Mouse (Mus musculus) ES-Bruce4 (cell line): ENCODE results near the gene Syt5. TPM values are rescaled to one million over a fixed set of nuclear protein-coding genes. Genes with fewer than 3 reads are reported as not detected.

ENCODE experiments used
- H3K27ac ChIP-seq: 2 replicates; pipeline ENCODE4 v1.5.1; 2012; ENCODE audit warnings: low read length, inconsistent platforms; ENCODE audit not compliant: insufficient read depth
- H3K27me3 ChIP-seq: 2 replicates; pipeline ENCODE4 v1.6.1; 2012; ENCODE audit warnings: mild to moderate bottlenecking, low read length, inconsistent platforms; ENCODE audit not compliant: control insufficient read depth, poor library complexity, insufficient read depth, severe bottlenecking
- H3K36me3 ChIP-seq: 2 replicates; pipeline ENCODE4 v1.6.1; 2012; ENCODE audit warnings: inconsistent platforms, mild to moderate bottlenecking, low read length, moderate library complexity; ENCODE audit not compliant: control insufficient read depth, poor library complexity, insufficient read depth, severe bottlenecking
- H3K4me1 ChIP-seq: one replicate; pipeline ENCODE4 v1.8.1; 2011; ENCODE audit warnings: low read length; ENCODE audit not compliant: control insufficient read depth, insufficient read depth
- H3K4me3 ChIP-seq: 2 replicates; pipeline ENCODE4 v1.5.1; 2011; ENCODE audit warnings: low read depth, mild to moderate bottlenecking, low read length
- H3K9ac ChIP-seq: 2 replicates; pipeline ENCODE4 v1.6.1; 2012; ENCODE audit warnings: low read depth, mild to moderate bottlenecking, inconsistent platforms; ENCODE audit not compliant: poor library complexity, severe bottlenecking
- H3K9me3 ChIP-seq: replicated peaks from 2 replicates; pipeline ENCODE4 v1.6.1; 2012; ENCODE audit warnings: mild to moderate bottlenecking, low read length, inconsistent platforms; ENCODE audit not compliant: control insufficient read depth, poor library complexity, insufficient read depth, severe bottlenecking
- CTCF ChIP-seq: IDR thresholded peaks from one replicate; pipeline ENCODE4 v1.8.1; 2011; ENCODE audit warnings: low read depth, low read length
- EP300 ChIP-seq: IDR thresholded peaks from 2 replicates; pipeline ENCODE4 v1.6.1; 2011; ENCODE audit warnings: low read depth, low read length; ENCODE audit not compliant: insufficient read depth
- POLR2A ChIP-seq: IDR thresholded peaks from one replicate; pipeline ENCODE4 v1.8.1; 2011; ENCODE audit warnings: low read length; ENCODE audit not compliant: insufficient read depth
- polyA plus RNA-seq: library from polyadenylated mRNA; stranded (reverse); fragments of >200 nt; gene quantifications from 2 replicates; pipeline ENCODE4 v1.2.4, GENCODE M21; 2011; ENCODE audit warnings: low read depth; ENCODE audit not compliant: missing spikeins, insufficient read depth, insufficient read length

The Syt5 gene
- polyA plus RNA-seq, 1 experiment = 4.9 TPM

- Histone ChIP-seq H3K27ac (no peak overlapping the region), H3K36me3 (no peaks in the 10 kb centered on the region), H3K4me3 (no peak overlapping the region), H3K9ac (no peak overlapping the region), H3K4me1 (peaks cover 2% of the 10 kb centered on the region), H3K9me3 (no peaks in the 10 kb centered on the region), H3K27me3 (no peaks in the 10 kb centered on the region)
- TF ChIP-seq POLR2A (no peak), CTCF (no peak), EP300 (no peak)
Observed at GRCm38 (mm10) chr7:4511489-4512224, 35.7 kb downstream of the Syt5 start.

- no peaks in the 10 kb centered on the region for H3K36me3 ChIP-seq
- no peak overlapping the region for H3K27ac ChIP-seq
- H3K9me3 ChIP-seq = no peaks in the 10 kb centered on the region
- H3K4me1 ChIP-seq = no peaks in the 10 kb centered on the region
- H3K27me3 ChIP-seq = no peaks in the 10 kb centered on the region
- H3K9ac ChIP-seq = 0 out of 2 replicates have a peak overlapping the region, but pooled peaks have one; percentile 15
- TF ChIP-seq CTCF (peak; percentile 84), POLR2A (no peak), EP300 (0 out of 2 replicates have a peak, but pooled peaks have one; percentile 13)
- peak overlapping the region; percentile 42 for H3K4me3 ChIP-seq
Observed at GRCm38 (mm10) chr7:4509863-4510608, 37.3 kb downstream of the Syt5 start.

GRCm38 (mm10) chr7:4508739-4509116 is 38.6 kb downstream of the Syt5 start:
- Histone ChIP-seq H3K27ac (no peak overlapping the region), H3K27me3 (no peaks in the 10 kb centered on the region), H3K36me3 (no peaks in the 10 kb centered on the region), H3K4me1 (no peaks in the 10 kb centered on the region), H3K9me3 (no peaks in the 10 kb centered on the region), H3K9ac (no peak overlapping the region), H3K4me3 (no peak overlapping the region)
- no peak for TF ChIP-seq POLR2A
- no peak for TF ChIP-seq CTCF
- no peak for TF ChIP-seq EP300

GRCm38 (mm10) chr7:4508062-4508738 is 39.1 kb downstream of the Syt5 start:
- H3K4me3 ChIP-seq = peak overlapping the region; percentile 35
- no peak for TF ChIP-seq EP300
- peak; percentile 66 for TF ChIP-seq CTCF

GRCm38 (mm10) chr7:4507220-4507619 is 40.1 kb downstream of the Syt5 start:
- TF ChIP-seq POLR2A (no peak), CTCF (no peak), EP300 (no peak)
- Histone ChIP-seq H3K27ac (no peak overlapping the region), H3K9ac (no peak overlapping the region), H3K9me3 (no peaks in the 10 kb centered on the region), H3K4me1 (no peaks in the 10 kb centered on the region), H3K27me3 (no peaks in the 10 kb centered on the region), H3K36me3 (no peaks in the 10 kb centered on the region), H3K4me3 (no peak overlapping the region)

More at GRCm38 (mm10) chr7:4508062-4508738, 39.1 kb downstream of the Syt5 start:
- Histone ChIP-seq H3K4me1 (no peaks in the 10 kb centered on the region), H3K9ac (no peak overlapping the region), H3K9me3 (no peaks in the 10 kb centered on the region), H3K27me3 (no peaks in the 10 kb centered on the region), H3K36me3 (no peaks in the 10 kb centered on the region), H3K27ac (no peak overlapping the region)
